Mouse (Mus musculus) neural tube, embryonic 15.5 days (tissue): ENCODE results near the gene Coa5. TPM values are rescaled to one million over a fixed set of nuclear protein-coding genes. Genes with fewer than 3 reads are reported as not detected.
A peak's percentile ranks its signal among the peaks of the same experiment; 100 is the strongest.

Source experiments
- ATAC-seq: fragments of 200-750 bp; cut with Nextera tagmentation; 2 replicates; pipeline ENCODE4 v1.8.0; 2017; ENCODE audit warnings: mild to moderate bottlenecking, moderate TSS enrichment, moderate library complexity; ENCODE audit not compliant: low FRiP score
- H3K27ac ChIP-seq: fragments of 300-500 bp; sonication (generic); replicated peaks from 2 replicates; pipeline ENCODE4 v1.5.1; 2015; ENCODE audit warnings: mild to moderate bottlenecking, inconsistent platforms
- H3K27me3 ChIP-seq: fragments of 300-500 bp; sonication (generic); replicated peaks from 2 replicates; pipeline ENCODE4 v1.6.1; 2015; ENCODE audit warnings: inconsistent platforms
- H3K36me3 ChIP-seq: fragments of 300-500 bp; sonication (generic); 2 replicates; pipeline ENCODE4 v1.6.1; 2015; ENCODE audit warnings: inconsistent platforms
- H3K4me1 ChIP-seq: fragments of 300-500 bp; sonication (generic); 2 replicates; pipeline ENCODE4 v1.6.1; 2015; ENCODE audit warnings: inconsistent platforms
- H3K4me2 ChIP-seq: fragments of 300-500 bp; sonication (generic); 2 replicates; pipeline ENCODE4 v1.6.1; 2015; ENCODE audit warnings: inconsistent platforms, mild to moderate bottlenecking, moderate library complexity
- H3K4me3 ChIP-seq: fragments of 300-500 bp; sonication (generic); replicated peaks from 2 replicates; pipeline ENCODE4 v1.5.1; 2015; ENCODE audit warnings: mild to moderate bottlenecking, inconsistent platforms
- H3K9ac ChIP-seq: fragments of 300-500 bp; sonication (generic); replicated peaks from 2 replicates; pipeline ENCODE4 v1.6.1; 2015; ENCODE audit warnings: mild to moderate bottlenecking, inconsistent platforms
- H3K9me3 ChIP-seq: fragments of 300-500 bp; sonication (generic); replicated peaks from 2 replicates; pipeline ENCODE4 v1.6.1; 2016; ENCODE audit warnings: inconsistent platforms
- WGBS: fragments of 180-500 bp; shearing (Covaris S2); methylation state at CpG from one replicate; pipeline ENCODE4 v1.1.7; 2015; ENCODE audit warnings: mixed read lengths; 5-methylcytosine and 5-hydroxymethylcytosine counted together
- polyA plus RNA-seq: library from polyadenylated mRNA; unstranded; fragments of >200 nt; fragmentation: Nextera tagmentation; extraction: Ambion mirVana; gene quantifications from 2 replicates; pipeline ENCODE4 v1.2.1, GENCODE M21; 2015

Coa5 gene
- polyA plus RNA-seq, 1 experiment from 2014 or later = 59.6 TPM

- 97% methylated on average over 8 of the region's 8 CpGs for WGBS
- H3K4me2 ChIP-seq = no peak overlapping the region
- peaks cover 42% of the 10 kb centered on the region for H3K36me3 ChIP-seq
- no peak overlapping the region for H3K9ac ChIP-seq
- H3K4me3 ChIP-seq = no peak overlapping the region
- ATAC-seq = no peak
- peaks cover 30% of the 10 kb centered on the region for H3K4me1 ChIP-seq
- no peak overlapping the region for H3K27ac ChIP-seq
- no peaks in the 10 kb centered on the region for H3K9me3 ChIP-seq
- no peaks in the 10 kb centered on the region for H3K27me3 ChIP-seq
These were observed 2.6 kb downstream of the Coa5 start for GRCm38 (mm10) chr1:37427144-37427875.

- Histone ChIP-seq H3K27me3 (no peaks in the 10 kb centered on the region), H3K4me2 (no peak overlapping the region), H3K27ac (no peak overlapping the region), H3K9ac (no peak overlapping the region), H3K9me3 (no peaks in the 10 kb centered on the region), H3K36me3 (peaks cover 46% of the 10 kb centered on the region), H3K4me1 (no peaks in the 10 kb centered on the region), H3K4me3 (no peak overlapping the region)
- no peak for ATAC-seq
- WGBS = 93% methylated on average over 1 of the region's 1 CpGs
These were observed 10.5 kb downstream of the Coa5 start for GRCm38 (mm10) chr1:37419420-37419819.

GRCm38 (mm10) chr1:37415394-37415793 is 14.5 kb downstream of the Coa5 start:
- 89% methylated on average over 1 of the region's 1 CpGs for WGBS
- Histone ChIP-seq H3K4me1 (no peaks in the 10 kb centered on the region), H3K4me2 (no peak overlapping the region), H3K27ac (no peak overlapping the region), H3K9me3 (no peaks in the 10 kb centered on the region), H3K36me3 (peaks cover 31% of the 10 kb centered on the region), H3K27me3 (no peaks in the 10 kb centered on the region), H3K9ac (no peak overlapping the region), H3K4me3 (no peak overlapping the region)
- no peak for ATAC-seq

- no peak overlapping the region for H3K4me3 ChIP-seq
- no peak for ATAC-seq
- no peak overlapping the region for H3K27ac ChIP-seq
- no peaks in the 10 kb centered on the region for H3K9me3 ChIP-seq
- 0 out of 2 replicates have a peak, but pooled peaks cover 7% of the 10 kb centered on the region for H3K36me3 ChIP-seq
- no peak overlapping the region for H3K9ac ChIP-seq
- H3K4me2 ChIP-seq = no peak overlapping the region
- H3K4me1 ChIP-seq = no peaks in the 10 kb centered on the region
- no peaks in the 10 kb centered on the region for H3K27me3 ChIP-seq
These were observed 20.3 kb downstream of the Coa5 start for GRCm38 (mm10) chr1:37409647-37410046.

GRCm38 (mm10) chr1:37408678-37409077 is 21.2 kb downstream of the Coa5 start:
- Histone ChIP-seq H3K4me3 (no peak overlapping the region), H3K27ac (no peak overlapping the region), H3K4me1 (no peaks in the 10 kb centered on the region), H3K9me3 (no peaks in the 10 kb centered on the region), H3K27me3 (no peaks in the 10 kb centered on the region), H3K4me2 (no peak overlapping the region), H3K36me3 (0 out of 2 replicates have a peak, but pooled peaks cover 7% of the 10 kb centered on the region), H3K9ac (no peak overlapping the region)
- ATAC-seq = no peak
- 78% methylated on average over 3 of the region's 3 CpGs for WGBS

- Histone ChIP-seq H3K9ac (no peak overlapping the region), H3K36me3 (peaks cover 10% of the 10 kb centered on the region; the same call in 1 of the 2 replicates), H3K9me3 (no peaks in the 10 kb centered on the region), H3K27me3 (no peaks in the 10 kb centered on the region), H3K4me3 (no peak overlapping the region), H3K4me1 (no peaks in the 10 kb centered on the region), H3K4me2 (no peak overlapping the region), H3K27ac (no peak overlapping the region)
- ATAC-seq = no peak
- WGBS = 83% methylated on average over 8 of the region's 8 CpGs
These were observed 21.8 kb downstream of the Coa5 start for GRCm38 (mm10) chr1:37408059-37408458.

- H3K36me3 ChIP-seq = peaks cover 18% of the 10 kb centered on the region
- no peak overlapping the region for H3K4me2 ChIP-seq
- ATAC-seq = no peak
- 83% methylated on average over 8 of the region's 8 CpGs for WGBS
- H3K27me3 ChIP-seq = no peaks in the 10 kb centered on the region
- no peak overlapping the region for H3K9ac ChIP-seq
- H3K4me1 ChIP-seq = no peaks in the 10 kb centered on the region
- no peak overlapping the region for H3K27ac ChIP-seq
- no peaks in the 10 kb centered on the region for H3K9me3 ChIP-seq
- H3K4me3 ChIP-seq = no peak overlapping the region
These were observed 22.7 kb downstream of the Coa5 start for GRCm38 (mm10) chr1:37407228-37407627.

GRCm38 (mm10) chr1:37405137-37405536 is 24.8 kb downstream of the Coa5 start:
- peaks cover 32% of the 10 kb centered on the region for H3K36me3 ChIP-seq
- no peaks in the 10 kb centered on the region for H3K9me3 ChIP-seq
- H3K27me3 ChIP-seq = no peaks in the 10 kb centered on the region
- ATAC-seq = peak; percentile 41; the same call in 1 of the 2 replicates
- no peak overlapping the region for H3K4me3 ChIP-seq
- no peak overlapping the region for H3K27ac ChIP-seq
- WGBS = 62% methylated on average over 2 of the region's 2 CpGs
- no peaks in the 10 kb centered on the region for H3K4me1 ChIP-seq
- H3K4me2 ChIP-seq = no peak overlapping the region
- no peak overlapping the region for H3K9ac ChIP-seq

- WGBS = 59% methylated on average over 4 of the region's 4 CpGs
- H3K4me3 ChIP-seq = no peak overlapping the region
- H3K36me3 ChIP-seq = peaks cover 46% of the 10 kb centered on the region
- no peaks in the 10 kb centered on the region; the same call in 1 of the 2 replicates for H3K4me1 ChIP-seq
- H3K9me3 ChIP-seq = no peaks in the 10 kb centered on the region
- ATAC-seq = no peak
- H3K27me3 ChIP-seq = no peaks in the 10 kb centered on the region
- H3K27ac ChIP-seq = no peak overlapping the region
- H3K9ac ChIP-seq = no peak overlapping the region
- H3K4me2 ChIP-seq = no peak overlapping the region
These were observed 28.2 kb downstream of the Coa5 start for GRCm38 (mm10) chr1:37401687-37402086.

GRCm38 (mm10) chr1:37399734-37400133 is 30.2 kb downstream of the Coa5 start:
- H3K36me3 ChIP-seq = peaks cover 63% of the 10 kb centered on the region
- no peak overlapping the region for H3K9ac ChIP-seq
- no peaks in the 10 kb centered on the region for H3K9me3 ChIP-seq
- H3K4me2 ChIP-seq = no peak overlapping the region
- no peak for ATAC-seq
- WGBS = 63% methylated on average over 8 of the region's 8 CpGs
- no peaks in the 10 kb centered on the region; the same call in 1 of the 2 replicates for H3K4me1 ChIP-seq
- H3K27ac ChIP-seq = no peak overlapping the region
- H3K4me3 ChIP-seq = no peak overlapping the region
- H3K27me3 ChIP-seq = no peaks in the 10 kb centered on the region

GRCm38 (mm10) chr1:37398961-37399360 is 30.9 kb downstream of the Coa5 start:
- ATAC-seq = no peak
- Histone ChIP-seq H3K27ac (no peak overlapping the region), H3K4me1 (no peaks in the 10 kb centered on the region; the same call in 1 of the 2 replicates), H3K36me3 (peaks cover 70% of the 10 kb centered on the region), H3K4me3 (no peak overlapping the region), H3K9me3 (no peaks in the 10 kb centered on the region), H3K9ac (no peak overlapping the region), H3K27me3 (no peaks in the 10 kb centered on the region), H3K4me2 (no peak overlapping the region)
- 18% methylated on average over 3 of the region's 3 CpGs for WGBS

- 62% methylated on average over 1 of the region's 1 CpGs for WGBS
- ATAC-seq = no peak
- peaks cover 74% of the 10 kb centered on the region for H3K36me3 ChIP-seq
These were observed 33.4 kb downstream of the Coa5 start for GRCm38 (mm10) chr1:37396481-37396880.

More at GRCm38 (mm10) chr1:37396481-37396880, 33.4 kb downstream of the Coa5 start:
- Histone ChIP-seq H3K4me3 (no peak overlapping the region), H3K9ac (no peak overlapping the region), H3K27ac (no peak overlapping the region), H3K4me1 (no peaks in the 10 kb centered on the region; the same call in 1 of the 2 replicates), H3K27me3 (no peaks in the 10 kb centered on the region), H3K4me2 (no peak overlapping the region), H3K9me3 (no peaks in the 10 kb centered on the region)
